Mouse (Mus musculus): ENCODE data around the gene Edem1. TPM values are rescaled to one million over a fixed set of nuclear protein-coding genes. Genes with fewer than 3 reads are reported as not detected.
A peak's percentile ranks its signal among the peaks of the same experiment; 100 is the strongest.

The Edem1 gene
- 1 to 10 TPM; 2.7 to 5.1 TPM for total RNA-seq (2021)
- long read RNA-seq, experiment 1, full-length matches to known transcripts = 6 of 8 reads
- long read RNA-seq, experiment 1, partial matches to known transcripts = 1 of 8 reads
- long read RNA-seq, experiment 1, other reads (novel, unspliced or antisense) = 1 of 8 reads
- long read RNA-seq, experiment 2, full-length matches to known transcripts = 3 of 6 reads
- long read RNA-seq, experiment 2, partial matches to known transcripts = 1 of 6 reads
- long read RNA-seq, experiment 2, other reads (novel, unspliced or antisense) = 2 of 6 reads

DNA sequence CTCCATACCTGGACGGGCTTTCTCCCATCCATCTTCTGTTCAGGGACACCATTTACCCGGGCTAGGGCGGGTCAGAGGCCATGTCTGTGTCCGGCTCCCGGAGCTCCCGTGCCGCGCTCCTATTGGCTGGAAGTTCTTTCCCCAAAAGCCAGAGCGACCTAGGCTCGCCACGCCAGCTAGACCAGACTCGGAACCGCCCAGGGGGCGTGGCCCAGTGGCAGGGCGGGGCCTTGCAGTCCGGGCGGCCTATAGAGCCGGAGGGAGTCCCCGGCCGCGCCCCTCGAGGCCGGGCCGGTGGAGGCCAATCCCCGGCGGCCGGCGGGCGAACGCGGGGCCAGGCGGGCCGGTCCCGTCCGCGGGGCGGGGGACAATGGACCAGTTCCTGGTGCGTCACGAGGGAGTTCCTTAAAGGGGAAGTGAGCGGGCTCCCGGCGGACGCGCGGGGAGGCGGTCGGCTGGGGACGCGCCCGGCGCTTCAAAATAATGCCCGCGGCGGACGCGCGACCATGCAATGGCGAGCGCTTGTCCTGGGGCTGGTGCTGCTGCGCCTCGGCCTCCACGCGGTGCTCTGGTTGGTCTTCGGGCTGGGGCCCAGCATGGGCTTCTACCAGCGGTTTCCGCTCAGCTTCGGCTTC, at the start of gene Edem1:
Gene Edem1 (plus strand): TSS at position 408 of the 635 bp plus-strand sequence.
- peak; percentile 99 for DNase-seq (ENCODE audit: low spot score)

DNA sequence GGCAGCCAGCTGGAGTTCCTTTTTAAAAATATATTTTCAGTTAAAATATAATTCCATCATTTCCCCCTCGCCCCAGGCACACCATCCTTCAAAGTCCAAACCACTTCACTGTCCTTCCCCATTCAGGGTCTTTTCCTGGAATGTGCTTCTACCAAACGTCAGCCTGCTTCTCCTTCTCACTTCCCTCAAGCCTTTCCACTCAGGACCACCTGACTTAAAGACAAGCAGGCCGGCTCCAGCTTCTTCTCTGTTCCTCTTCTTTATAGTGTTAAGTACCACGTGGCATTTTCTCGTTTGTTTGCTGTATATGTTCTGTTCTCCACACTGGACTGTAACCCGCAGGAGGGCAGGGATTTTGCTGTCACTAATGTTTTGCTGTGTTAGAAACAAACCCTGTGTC, 46.6 kb upstream of the Edem1 start:
- no peak for DNase-seq (ENCODE audit: low spot score)

- peak; percentile 97 for DNase-seq (ENCODE audit: low spot score)
These were observed 45.8 kb upstream of the Edem1 start, which contains the start of gene Arl8b for GRCm38 (mm10) chr6:108782526-108783183. Arl8b (plus strand) TSS chr6:108783099.

GRCm38 (mm10) chr6:108783184-108783881, 45.1 kb upstream of the Edem1 start:
- DNase-seq (ENCODE audit: low spot score) = peak; percentile 33

DNA sequence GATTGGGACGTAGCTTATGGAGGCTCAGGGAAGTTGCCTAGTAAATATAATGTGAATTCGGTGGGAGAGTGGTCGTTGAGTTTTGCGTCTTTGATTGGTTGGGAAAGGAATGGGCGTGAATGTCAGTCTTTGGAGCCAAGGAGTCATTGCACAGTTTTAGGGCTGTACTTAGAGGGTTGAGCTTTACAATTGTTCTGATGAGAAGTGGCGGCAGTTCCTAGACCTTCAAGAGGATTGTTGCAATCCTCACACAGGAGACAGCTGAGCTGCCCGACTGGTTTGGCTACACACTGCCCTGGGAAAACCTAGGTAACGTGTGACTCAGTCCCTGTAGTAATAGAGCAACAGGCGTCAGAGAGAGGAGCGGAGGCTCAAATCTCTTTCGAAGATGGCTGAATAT, 44.4 kb upstream of the Edem1 start:
- no peak for DNase-seq (ENCODE audit: low spot score)

DNA sequence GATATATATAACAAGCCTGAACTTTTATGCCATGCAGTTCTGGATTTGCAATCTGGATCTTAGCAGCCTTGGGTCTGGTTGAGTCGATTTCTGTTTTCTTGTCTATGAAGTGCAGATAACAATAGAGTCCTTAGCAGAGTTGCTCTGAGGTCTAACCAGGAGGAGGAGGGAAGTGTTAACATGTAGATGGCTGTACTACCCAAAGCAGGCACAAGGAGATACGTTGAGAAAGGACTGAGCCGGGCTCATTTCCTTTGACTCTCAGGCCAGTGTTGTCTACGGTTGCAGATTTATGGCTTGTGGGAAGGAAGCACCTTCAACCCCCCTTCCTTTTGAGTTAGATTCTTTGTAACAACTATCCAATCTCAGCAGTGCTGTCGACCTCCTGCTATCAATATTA, 43.6 kb upstream of the Edem1 start:
- DNase-seq (ENCODE audit: low spot score) = no peak

DNA sequence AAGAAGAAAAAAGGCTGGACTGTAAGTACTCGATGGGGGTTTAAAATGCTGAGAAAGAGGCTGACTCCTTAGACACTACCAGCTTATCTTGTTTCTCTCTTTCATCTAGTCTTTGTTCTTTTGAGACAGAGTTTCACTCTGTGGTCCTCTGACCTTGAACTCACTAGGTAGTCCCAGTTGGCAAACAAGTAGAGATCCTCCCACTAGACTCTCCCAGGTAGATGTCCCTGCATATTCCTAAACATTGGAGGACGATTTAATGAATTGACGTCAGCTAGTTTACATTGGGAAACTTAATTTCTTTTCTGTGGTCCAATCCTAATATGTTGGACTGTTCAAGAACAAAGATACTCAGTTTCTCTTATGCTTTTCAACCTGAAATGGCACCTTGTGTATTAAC, 42.9 kb upstream of the Edem1 start:
- no peak for DNase-seq (ENCODE audit: low spot score)

DNA sequence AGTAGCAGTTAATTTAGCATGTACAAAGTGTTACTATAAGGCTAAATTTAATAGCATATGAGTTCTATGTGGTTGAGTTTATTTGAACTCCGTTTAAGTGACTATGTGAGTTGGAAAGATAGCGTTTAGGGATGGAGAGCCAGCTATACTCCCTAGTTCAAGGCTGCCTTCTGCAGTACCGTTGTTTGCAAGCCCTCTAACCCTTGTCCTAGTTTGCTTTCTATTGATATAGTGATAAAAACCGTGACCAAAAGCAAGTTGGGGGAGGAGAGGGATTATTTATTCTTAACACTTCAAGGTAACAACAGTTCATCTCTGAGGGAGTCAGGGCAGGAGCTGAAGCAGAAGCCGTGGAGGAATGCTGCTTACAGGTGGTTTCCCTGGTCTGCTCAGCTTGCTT, 36.9 kb upstream of the Edem1 start:
- no peak for DNase-seq (ENCODE audit: low spot score)

GRCm38 (mm10) chr6:108795912-108796311, 32.5 kb upstream of the Edem1 start:
- no peak for DNase-seq (ENCODE audit: low spot score)

GRCm38 (mm10) chr6:108796706-108797105, 31.7 kb upstream of the Edem1 start:
- DNase-seq (ENCODE audit: low spot score) = peak; percentile 55

GRCm38 (mm10) chr6:108805194-108805593, 23.2 kb upstream of the Edem1 start:
- no peak for DNase-seq (ENCODE audit: low spot score)

DNA sequence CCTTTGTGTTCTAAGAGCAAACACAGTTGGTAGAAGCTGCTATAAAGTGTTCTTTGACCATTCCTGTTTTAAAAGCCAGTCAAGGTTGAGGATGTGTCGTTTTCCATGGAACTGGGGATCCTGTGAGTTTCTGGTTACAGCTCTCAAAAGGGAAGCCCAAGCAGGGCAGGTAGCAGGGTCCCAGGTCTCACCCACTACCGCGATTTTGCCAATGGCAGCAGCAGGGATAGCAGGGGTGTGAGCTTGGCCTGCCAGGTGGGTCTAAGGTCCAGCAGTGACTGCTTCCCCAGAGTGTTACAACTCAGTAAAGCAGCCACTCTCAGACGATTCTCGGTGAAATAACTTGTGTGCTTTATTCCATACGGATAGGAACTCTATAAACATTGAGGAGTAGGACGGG, 22.6 kb upstream of the Edem1 start:
- DNase-seq (ENCODE audit: low spot score) = no peak

GRCm38 (mm10) chr6:108807446-108807845, 21.0 kb upstream of the Edem1 start:
- DNase-seq (ENCODE audit: low spot score) = no peak

DNA sequence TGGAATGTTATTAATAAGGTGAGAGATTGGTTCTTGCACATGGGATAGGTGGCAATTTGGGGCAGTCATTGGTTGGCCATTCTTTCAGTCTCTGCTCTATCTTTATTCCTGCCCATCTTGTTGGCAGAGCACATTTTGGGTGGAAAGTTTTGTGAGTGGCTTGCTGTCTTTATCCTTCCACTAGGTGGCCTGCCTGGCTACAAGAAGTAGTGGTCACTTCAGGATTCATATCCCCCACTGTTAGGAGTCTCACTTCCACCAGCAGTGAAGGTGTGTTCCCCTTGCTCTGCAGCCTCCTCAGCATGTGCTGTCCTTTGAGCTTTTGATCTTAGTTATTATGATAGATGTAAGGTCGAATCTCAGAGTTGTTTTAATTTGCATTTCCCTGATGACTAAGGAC, 19.7 kb upstream of the Edem1 start:
- no peak for DNase-seq (ENCODE audit: low spot score)

- DNase-seq (ENCODE audit: low spot score) = no peak
These were observed 18.2 kb upstream of the Edem1 start for GRCm38 (mm10) chr6:108810237-108810636.

GRCm38 (mm10) chr6:108812134-108812533, 16.3 kb upstream of the Edem1 start:
- no peak for DNase-seq (ENCODE audit: low spot score)

DNA sequence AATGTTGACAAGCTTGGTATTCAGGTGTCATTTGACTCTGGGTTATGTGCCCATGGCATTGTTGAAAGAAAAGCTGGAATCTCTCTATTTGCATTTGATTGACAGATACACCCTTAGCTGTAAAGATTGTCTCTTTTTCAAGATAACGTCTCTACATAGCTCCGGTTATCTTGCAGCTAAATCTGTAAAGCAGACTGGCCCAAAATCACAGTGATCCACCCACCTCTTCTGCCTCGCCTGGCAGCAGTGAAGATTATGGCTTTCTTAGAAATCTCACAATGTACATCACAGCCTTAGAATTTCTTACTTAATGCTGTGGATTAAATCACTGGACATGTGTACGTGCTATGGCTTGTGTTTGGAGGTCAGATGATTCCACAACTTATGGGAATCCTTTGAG, 10.9 kb upstream of the Edem1 start:
- DNase-seq (ENCODE audit: low spot score) = no peak

DNA sequence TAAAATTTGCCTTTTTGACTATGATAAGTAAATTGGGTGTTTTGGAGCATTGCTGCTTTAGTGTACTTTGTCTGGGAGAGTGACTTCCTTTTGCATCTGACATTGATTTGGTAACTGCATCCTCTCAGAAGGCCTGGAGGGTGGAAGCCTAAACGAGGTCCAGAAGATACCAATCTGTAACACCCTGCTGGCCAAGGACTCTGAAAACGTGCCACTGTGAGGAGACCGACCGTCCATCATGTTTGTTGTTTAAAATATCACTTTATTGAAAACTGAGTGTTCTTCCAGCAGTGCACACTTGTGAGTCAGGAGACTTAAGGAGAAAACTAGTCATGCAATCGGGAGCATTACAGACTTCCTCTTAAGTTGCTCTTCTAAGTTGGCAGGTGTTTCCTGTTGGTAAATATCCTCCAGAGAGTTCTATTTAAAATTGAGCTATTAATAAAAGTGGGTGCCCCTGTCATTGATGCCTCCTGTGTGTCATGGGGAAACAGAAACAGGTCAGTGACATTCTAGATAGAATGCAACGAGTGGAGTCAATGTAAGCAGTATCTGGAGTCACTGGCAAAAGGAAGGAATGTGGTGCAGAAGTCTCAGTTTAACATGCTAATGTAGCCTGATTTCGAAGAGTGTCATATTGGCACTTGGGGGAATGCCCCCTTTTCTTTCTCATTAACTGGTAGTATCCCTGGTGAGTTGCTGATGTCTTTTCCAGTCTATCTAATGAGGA, 3.5 kb upstream of the Edem1 start:
- peak; percentile 51 for DNase-seq (ENCODE audit: low spot score)

DNA sequence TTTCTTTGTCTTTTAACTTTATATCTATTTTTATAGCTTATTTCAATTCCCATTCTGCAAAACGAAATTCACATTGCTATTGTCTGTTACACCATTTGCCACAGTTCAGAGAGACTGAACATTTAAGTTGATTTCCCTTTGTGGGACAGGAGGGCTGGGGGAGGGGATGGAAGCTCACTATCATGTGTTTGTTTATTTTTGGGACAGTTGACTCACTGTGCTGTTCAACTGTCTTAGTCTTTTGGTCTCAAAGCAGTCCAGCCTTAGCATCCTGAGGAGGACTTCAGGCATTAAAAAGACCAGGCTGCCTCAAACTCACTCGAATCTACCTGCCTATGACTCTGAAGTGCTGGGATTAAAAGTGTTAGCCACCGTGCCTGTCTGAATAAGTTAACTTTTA, 2.4 kb upstream of the Edem1 start:
- peak; percentile 32 for DNase-seq (ENCODE audit: low spot score)

- DNase-seq (ENCODE audit: low spot score) = no peak
These were observed 1.0 kb upstream of the Edem1 start for GRCm38 (mm10) chr6:108827336-108827920.

DNA sequence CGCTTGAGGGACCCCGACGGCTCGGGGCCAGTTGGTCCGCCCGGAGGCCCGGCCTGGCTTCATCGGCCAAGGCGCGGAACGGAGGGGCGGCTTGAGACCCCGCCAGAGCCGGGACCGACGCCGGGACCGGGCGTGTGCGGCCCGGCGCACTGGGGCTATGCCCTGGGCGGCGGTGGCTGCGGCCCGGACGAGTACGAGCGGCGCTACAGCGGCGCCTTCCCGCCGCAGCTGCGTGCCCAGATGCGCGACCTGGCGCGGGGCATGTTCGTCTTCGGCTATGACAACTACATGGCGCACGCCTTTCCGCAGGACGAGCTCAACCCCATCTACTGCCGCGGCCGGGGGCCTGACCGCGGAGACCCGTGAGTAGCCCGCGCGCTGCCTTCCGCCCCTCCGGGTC, 431 bp downstream of the Edem1 start:
- peak; percentile 28 for DNase-seq (ENCODE audit: low spot score)

All from gastrocnemius, adult 18-20 months (tissue).